Mouse (Mus musculus): ENCODE measurements around the gene Cacna2d3. TPM values are rescaled to one million over a fixed set of nuclear protein-coding genes. Genes with fewer than 3 reads are reported as not detected.

Gene Cacna2d3
- polyA plus RNA-seq, 2 experiments: 0.03 TPM; not detected in 1

GRCm38 (mm10) chr14:29729009-29729408, 7.3 kb upstream of the Cacna2d3 start:
- Histone ChIP-seq H3K4me1 (replicated peaks; ENCODE audit: control insufficient read depth in 2 of 2, insufficient read depth in 2 of 2, low read length in 1 of 2) (no peaks in the 10 kb centered on the region), H3K9ac (replicated peaks) (no peak overlapping the region), H3K4me3 (ENCODE audit: insufficient read depth in 1 of 2, low read depth in 2 of 2, low read length in 2 of 2) (no peak overlapping the region), H3K4me2 (ENCODE audit: low read depth) (no peak overlapping the region), H3K27ac (no peak overlapping the region), H3K36me3 (replicated peaks; ENCODE audit: control insufficient read depth, insufficient read depth, low read depth) (no peaks in the 10 kb centered on the region), H3K27me3 (ENCODE audit: control insufficient read depth, insufficient read depth, low read length) (peaks cover under 1% of the 10 kb centered on the region), H3K9me3 (ENCODE audit: control insufficient read depth, low read length) (no peaks in the 10 kb centered on the region)
- DNase-seq (ENCODE audit: low read depth in 3 of 3, low spot score in 3 of 3) (no peak), ATAC-seq (ENCODE audit: insufficient read depth) (no peak)
- WGBS (ENCODE audit: insufficient replicate concordance): 54% methylated on average over 4 of the region's 4 CpGs
- no peak for TF ChIP-seq EP300 (IDR thresholded peaks at IDR 0.05; ENCODE audit: low read depth)
- TF ChIP-seq CTCF (IDR thresholded peaks at IDR 0.05; ENCODE audit: low read depth): no peak

GRCm38 (mm10) chr14:29727596-29727995, 5.9 kb upstream of the Cacna2d3 start:
- Histone ChIP-seq H3K4me1 (replicated peaks; ENCODE audit: control insufficient read depth in 2 of 2, insufficient read depth in 2 of 2, low read length in 1 of 2) (no peaks in the 10 kb centered on the region), H3K36me3 (replicated peaks; ENCODE audit: control insufficient read depth, insufficient read depth, low read depth) (no peaks in the 10 kb centered on the region), H3K4me2 (ENCODE audit: low read depth) (no peak overlapping the region), H3K27me3 (ENCODE audit: control insufficient read depth, insufficient read depth, low read length) (peaks cover 14% of the 10 kb centered on the region), H3K9ac (replicated peaks) (no peak overlapping the region), H3K9me3 (ENCODE audit: control insufficient read depth, low read length) (no peaks in the 10 kb centered on the region), H3K27ac (no peak overlapping the region), H3K4me3 (ENCODE audit: insufficient read depth in 1 of 2, low read depth in 2 of 2, low read length in 2 of 2) (no peak overlapping the region)
- DNase-seq (ENCODE audit: low read depth in 3 of 3, low spot score in 3 of 3): no peak
- TF ChIP-seq CTCF (IDR thresholded peaks at IDR 0.05; ENCODE audit: low read depth): no peak
- TF ChIP-seq EP300 (IDR thresholded peaks at IDR 0.05; ENCODE audit: low read depth): no peak
- WGBS (ENCODE audit: insufficient replicate concordance): 70% methylated on average over 9 of the region's 9 CpGs
- no peak for ATAC-seq (ENCODE audit: insufficient read depth)

- no peak for ATAC-seq (ENCODE audit: insufficient read depth)
These were observed 1.6 kb upstream of the Cacna2d3 start for GRCm38 (mm10) chr14:29723267-29723666.

GRCm38 (mm10) chr14:29722386-29723221, 940 bp upstream of the Cacna2d3 start:
- no peak overlapping the region for H3K9ac ChIP-seq (replicated peaks)
- no peak for DNase-seq (ENCODE audit: low read depth in 3 of 3, low spot score in 3 of 3)
- no peak for ATAC-seq (ENCODE audit: insufficient read depth)
- no peak overlapping the region for H3K27ac ChIP-seq
- H3K4me2 ChIP-seq (ENCODE audit: low read depth): peak overlapping the region; percentile 48
- TF ChIP-seq CTCF (IDR thresholded peaks at IDR 0.05; ENCODE audit: low read depth) (no peak), EP300 (IDR thresholded peaks at IDR 0.05; ENCODE audit: low read depth) (no peak)
- 1% methylated on average over 73 of the region's 76 CpGs for WGBS (ENCODE audit: insufficient replicate concordance)
- no peaks in the 10 kb centered on the region for H3K4me1 ChIP-seq (replicated peaks; ENCODE audit: control insufficient read depth in 2 of 2, insufficient read depth in 2 of 2, low read length in 1 of 2)
- H3K27me3 ChIP-seq (ENCODE audit: control insufficient read depth, insufficient read depth, low read length): peaks cover 49% of the 10 kb centered on the region
- no peaks in the 10 kb centered on the region for H3K9me3 ChIP-seq (ENCODE audit: control insufficient read depth, low read length)
- H3K36me3 ChIP-seq (replicated peaks; ENCODE audit: control insufficient read depth, insufficient read depth, low read depth): no peaks in the 10 kb centered on the region
- peak overlapping the region in 1 of 2 experiments; percentile 35; a peak in 2 of 4 replicates for H3K4me3 ChIP-seq (ENCODE audit: insufficient read depth in 1 of 2, low read depth in 2 of 2, low read length in 2 of 2)

More at GRCm38 (mm10) chr14:29723267-29723666, 1.6 kb upstream of the Cacna2d3 start:
- TF ChIP-seq CTCF (IDR thresholded peaks at IDR 0.05; ENCODE audit: low read depth): no peak
- TF ChIP-seq EP300 (IDR thresholded peaks at IDR 0.05; ENCODE audit: low read depth): no peak
- H3K9me3 ChIP-seq (ENCODE audit: control insufficient read depth, low read length): no peaks in the 10 kb centered on the region
- H3K9ac ChIP-seq (replicated peaks): no peak overlapping the region
- WGBS (ENCODE audit: insufficient replicate concordance): 6% methylated on average over 10 of the region's 10 CpGs
- H3K27ac ChIP-seq: no peak overlapping the region
- H3K4me2 ChIP-seq (ENCODE audit: low read depth): no peak overlapping the region
- no peaks in the 10 kb centered on the region for H3K36me3 ChIP-seq (replicated peaks; ENCODE audit: control insufficient read depth, insufficient read depth, low read depth)
- H3K4me1 ChIP-seq (replicated peaks; ENCODE audit: control insufficient read depth in 2 of 2, insufficient read depth in 2 of 2, low read length in 1 of 2): no peaks in the 10 kb centered on the region
- no peak overlapping the region for H3K4me3 ChIP-seq (ENCODE audit: insufficient read depth in 1 of 2, low read depth in 2 of 2, low read length in 2 of 2)
- DNase-seq (ENCODE audit: low read depth in 3 of 3, low spot score in 3 of 3): no peak
- peaks cover 49% of the 10 kb centered on the region for H3K27me3 ChIP-seq (ENCODE audit: control insufficient read depth, insufficient read depth, low read length)

- Histone ChIP-seq H3K9me3 (ENCODE audit: control insufficient read depth, low read length) (no peaks in the 10 kb centered on the region), H3K27me3 (ENCODE audit: control insufficient read depth, insufficient read depth, low read length) (peaks cover 49% of the 10 kb centered on the region)
These were observed 555 bp downstream of the Cacna2d3 start for GRCm38 (mm10) chr14:29721131-29721487.

More at GRCm38 (mm10) chr14:29721131-29721487, 555 bp downstream of the Cacna2d3 start:
- WGBS (ENCODE audit: insufficient replicate concordance): 2% methylated on average over 11 of the region's 11 CpGs
- Histone ChIP-seq H3K4me3 (ENCODE audit: insufficient read depth in 1 of 2, low read depth in 2 of 2, low read length in 2 of 2) (0 out of 4 replicates have a peak overlapping the region, but pooled peaks of 1 of the 2 experiments have one; percentile 35), H3K4me2 (ENCODE audit: low read depth) (no peak overlapping the region), H3K36me3 (replicated peaks; ENCODE audit: control insufficient read depth, insufficient read depth, low read depth) (no peaks in the 10 kb centered on the region), H3K9ac (replicated peaks) (no peak overlapping the region), H3K27ac (no peak overlapping the region), H3K4me1 (replicated peaks; ENCODE audit: control insufficient read depth in 2 of 2, insufficient read depth in 2 of 2, low read length in 1 of 2) (no peaks in the 10 kb centered on the region)
- no peak for DNase-seq (ENCODE audit: low read depth in 3 of 3, low spot score in 3 of 3)
- no peak for ATAC-seq (ENCODE audit: insufficient read depth)
- TF ChIP-seq EP300 (IDR thresholded peaks at IDR 0.05; ENCODE audit: low read depth): no peak
- no peak for TF ChIP-seq CTCF (IDR thresholded peaks at IDR 0.05; ENCODE audit: low read depth)

Measured in liver, embryonic 14.5 days (tissue).